Mouse (Mus musculus) embryonic stem cell, embryonic (primary cell): ENCODE measurements around the gene Sgsm1.

Source experiments
- CTCF ChIA-PET, 4 experiments: fragments of 300-600 bp in 2 of 4; fragments of 350-600 bp in 2 of 4; sonication (Branson Sonifier 250); formaldehyde crosslinking; loops; one replicate each; lab custom pipeline; 2022; ENCODE audit warnings: inconsistent platforms in 2 of 4; lab: Charles Lee
- POLR2A ChIA-PET, 4 experiments: fragments of 300-600 bp in 2 of 4; fragments of 350-600 bp in 2 of 4; sonication (Branson Sonifier 250); formaldehyde crosslinking; loops; one replicate each; lab custom pipeline; 2022; ENCODE audit warnings: antibody characterized with exemption in 4 of 4, inconsistent platforms in 1 of 4; lab: Charles Lee

Gene Sgsm1

DNA sequence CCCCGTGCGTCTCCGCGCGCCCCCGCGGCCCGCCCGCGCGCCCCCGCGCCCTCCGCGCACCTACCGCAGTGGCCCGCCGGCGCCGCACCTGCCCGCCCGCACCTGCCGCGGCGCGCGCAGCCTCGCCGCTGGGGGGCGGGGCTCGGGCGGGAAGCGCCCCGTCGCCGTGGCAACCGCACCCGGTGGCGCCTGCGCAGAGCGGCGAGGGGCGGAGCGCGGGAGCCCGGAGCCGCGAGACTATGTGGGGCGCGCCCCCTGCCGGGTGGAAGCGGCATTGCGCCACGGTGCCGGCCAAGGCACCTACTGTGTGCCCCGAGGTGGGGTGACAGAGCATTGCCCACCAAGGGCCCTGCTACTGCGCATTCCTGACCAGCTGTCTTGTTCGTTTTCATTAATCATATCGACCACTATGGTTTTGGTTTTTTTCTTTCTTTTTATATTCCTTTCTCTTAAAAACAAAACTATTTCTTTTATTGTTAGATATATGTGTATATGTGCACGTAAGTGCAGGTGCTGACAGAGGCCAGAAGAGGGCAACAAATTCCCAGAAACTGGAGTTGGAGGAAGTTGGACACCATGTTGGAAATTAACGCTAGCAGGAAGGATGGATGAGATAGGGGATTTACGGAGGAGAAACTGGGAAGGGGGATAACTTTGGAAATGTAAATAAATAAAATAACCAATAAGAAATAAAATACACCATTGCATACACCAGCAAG is 89.3 kb downstream of the Sgsm1 start, which contains the start of gene 2900026A02Rik:
TSS of gene 2900026A02Rik (minus strand) at position 90 of the 719 bp plus-strand sequence.
- ChIA-PET POLR2A (interaction anchor here in 1 of 4 experiments (1.0 kb wide), 1 partner anchor 22 kb away, joined by 4 read pairs; no protein-coding TSS in a partner anchor), CTCF (interaction anchor here in 2 of 4 experiments (0.6 to 2.1 kb wide), 9 partner anchors 24 to 89 kb away, joined by 3 to 12 read pairs (median 4); partner anchors contain the start of gene Sgsm1 (in 1 of the 2))

GRCm38 (mm10) chr5:113220383-113221146 is 90.0 kb downstream of the Sgsm1 start:
- ChIA-PET POLR2A (interaction anchor here in 3 of 4 experiments (0.8 to 1.4 kb wide), 7 partner anchors 10 to 130 kb away, joined by 3 to 4 read pairs (median 3); no protein-coding TSS in a partner anchor), CTCF (interaction anchor here (0.5 to 2.1 kb wide), 9 partner anchors 26 to 121 kb away, joined by 3 to 12 read pairs (median 4); no protein-coding TSS in a partner anchor)

DNA sequence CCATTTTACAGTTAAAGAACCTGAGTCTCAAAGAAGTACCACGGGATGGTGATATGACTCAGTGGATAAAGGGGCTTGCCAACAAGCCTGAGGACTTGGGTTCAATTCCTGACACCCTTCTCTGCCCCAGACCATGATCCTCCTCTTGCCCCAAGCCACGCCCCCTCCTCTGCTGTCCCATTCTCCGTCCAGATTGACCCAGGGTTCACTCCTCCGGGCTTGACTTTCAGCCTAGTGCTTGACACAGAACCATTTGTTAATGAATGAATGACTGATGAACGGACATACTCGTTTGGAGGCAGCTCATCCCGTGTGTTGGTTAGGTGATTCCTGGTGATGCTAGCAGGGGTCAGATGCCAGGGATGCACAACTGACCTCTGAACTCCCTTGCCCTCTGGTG is 90.7 kb downstream of the Sgsm1 start:
- ChIA-PET CTCF (interaction anchor here (0.5 to 2.1 kb wide), 9 partner anchors 25 to 132 kb away, joined by 3 to 12 read pairs (median 3); no protein-coding TSS in a partner anchor), POLR2A (interaction anchor here in 3 of 4 experiments (0.6 to 2.3 kb wide), 9 partner anchors 10 to 772 kb away, joined by 3 to 7 read pairs (median 3); no protein-coding TSS in a partner anchor)

- POLR2A ChIA-PET: interaction anchor here in 3 of 4 experiments (0.5 to 2.3 kb wide), 10 partner anchors 9 to 773 kb away, joined by 3 to 7 read pairs (median 3); no protein-coding TSS in a partner anchor
- CTCF ChIA-PET: interaction anchor here in 3 of 4 experiments (0.5 to 2.1 kb wide), 5 partner anchors 33 to 132 kb away, joined by 3 to 12 read pairs (median 3); no protein-coding TSS in a partner anchor
Measured at GRCm38 (mm10) chr5:113219450-113219849, 91.1 kb downstream of the Sgsm1 start.

GRCm38 (mm10) chr5:113218617-113219235 is 91.9 kb downstream of the Sgsm1 start:
- ChIA-PET CTCF (interaction anchor here in 3 of 4 experiments (0.7 to 2.1 kb wide), 3 partner anchors 44 to 119 kb away, joined by 3 to 12 read pairs (median 5); no protein-coding TSS in a partner anchor), POLR2A (interaction anchor here in 2 of 4 experiments (0.5 to 2.3 kb wide), 6 partner anchors 8 to 486 kb away, joined by 3 to 7 read pairs (median 4); partner anchors contain the start of gene Tmem211 (in 2 of the 2))

DNA sequence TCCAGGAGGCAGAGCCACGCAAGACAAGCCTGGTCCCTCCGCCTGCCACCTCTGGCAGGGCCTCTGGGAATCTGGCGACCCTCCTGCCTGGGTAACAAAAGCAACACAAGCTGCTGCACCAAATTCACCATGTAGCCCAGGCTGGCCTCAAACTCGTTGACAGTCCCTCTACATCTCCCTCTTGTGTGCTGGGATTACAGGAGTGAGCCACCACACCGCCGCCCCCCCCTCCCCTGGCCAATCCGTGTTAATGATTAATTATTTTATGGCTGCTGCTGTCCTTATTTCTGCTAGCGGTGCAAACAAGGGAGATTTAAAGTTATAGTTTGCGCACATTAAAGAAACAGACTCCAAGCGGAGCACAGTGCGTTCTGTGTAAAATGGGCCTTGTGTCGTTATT is 93.5 kb downstream of the Sgsm1 start:
- CTCF ChIA-PET: interaction anchor here in 1 of 4 experiments (0.6 to 1.0 kb wide), 2 partner anchors 52 to 133 kb away, joined by 3 read pairs; no protein-coding TSS in a partner anchor
- POLR2A ChIA-PET: interaction anchor here in 1 of 4 experiments (1.1 kb wide), 1 partner anchor 18 kb away, joined by 3 read pairs; no protein-coding TSS in a partner anchor

DNA sequence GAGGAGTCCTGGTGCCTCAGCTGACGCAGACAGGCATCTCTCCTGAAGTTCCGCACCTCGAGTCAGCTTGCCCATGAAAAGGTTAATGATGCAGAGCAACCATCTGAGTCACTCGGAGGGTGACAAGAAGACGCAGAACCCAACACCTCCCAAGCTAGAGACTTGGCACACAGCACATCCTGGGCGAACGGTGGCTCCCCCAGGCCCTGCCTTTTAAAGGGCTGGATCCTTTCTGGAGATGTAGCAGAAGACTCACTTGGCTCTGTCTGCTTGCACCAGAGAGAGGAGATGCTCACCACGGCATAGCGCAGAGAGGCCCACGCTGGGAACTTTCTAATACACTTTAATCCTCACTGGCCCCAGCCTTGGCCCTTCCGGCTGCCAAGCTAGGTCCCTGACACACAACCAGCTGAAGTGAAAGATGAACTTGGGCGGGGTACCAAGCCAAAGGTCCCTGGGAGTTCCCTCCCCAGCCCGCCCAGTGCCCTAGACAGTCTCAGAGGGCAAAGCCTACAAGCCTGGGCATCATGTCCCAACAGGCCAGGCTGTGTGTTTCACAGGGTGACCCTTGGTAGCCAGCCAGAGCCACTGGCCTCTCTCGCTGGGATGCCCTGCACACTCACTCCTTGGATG is 94.1 kb downstream of the Sgsm1 start:
- ChIA-PET POLR2A (interaction anchor here in 2 of 4 experiments (0.6 to 1.1 kb wide), 2 partner anchors 13 to 18 kb away, joined by 3 to 4 read pairs; no protein-coding TSS in a partner anchor), CTCF (interaction anchor here in 2 of 4 experiments (0.6 to 2.3 kb wide), 6 partner anchors 42 to 468 kb away, joined by 3 to 5 read pairs (median 3); no protein-coding TSS in a partner anchor)

DNA sequence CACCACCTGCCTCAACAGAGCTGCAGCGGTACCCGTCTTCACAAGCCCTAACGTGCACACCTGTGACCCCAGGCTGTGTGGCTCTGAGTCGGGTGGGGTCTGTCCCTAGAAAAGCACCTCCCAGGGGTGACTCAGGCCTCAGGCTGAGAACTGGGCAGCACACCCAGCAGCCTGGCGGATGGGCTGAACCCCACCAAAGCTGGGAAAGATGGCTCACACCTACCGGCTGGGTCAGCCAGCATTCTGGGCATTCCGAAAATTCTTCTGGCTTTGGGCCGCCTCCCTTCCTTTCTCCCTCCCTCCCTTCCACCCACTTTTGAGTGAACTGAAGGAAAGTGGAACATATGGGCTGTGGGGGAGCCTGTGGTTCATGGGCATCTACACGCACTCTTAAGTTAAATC is 95.0 kb downstream of the Sgsm1 start:
- ChIA-PET POLR2A (interaction anchor here in 2 of 4 experiments (0.6 to 1.1 kb wide), 3 partner anchors 8 to 17 kb away, joined by 3 to 4 read pairs (median 3); no protein-coding TSS in a partner anchor), CTCF (interaction anchor here in 1 of 4 experiments (1.0 to 2.3 kb wide), 4 partner anchors 11 to 46 kb away, joined by 3 to 6 read pairs (median 4); partner anchors contain the start of gene Tmem211)

DNA sequence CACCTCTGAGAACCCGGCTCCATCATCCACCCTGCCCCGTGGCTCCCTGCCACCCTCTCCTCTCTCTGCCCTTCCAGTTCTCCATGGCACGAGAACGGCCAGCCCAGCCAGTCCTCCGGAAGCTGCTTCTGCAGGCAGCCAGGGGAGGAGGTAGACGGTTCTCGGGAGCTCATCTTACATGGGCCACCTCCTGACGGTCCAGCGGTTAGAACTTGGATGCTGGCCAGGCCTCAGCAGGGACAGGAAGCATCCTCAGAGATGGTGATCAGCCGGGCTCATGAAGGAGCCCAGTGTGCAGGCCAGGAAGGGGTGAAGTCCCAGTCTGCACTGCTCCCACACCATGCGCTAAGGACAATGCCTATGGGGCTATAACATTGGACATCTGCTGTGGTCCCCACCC is 96.1 kb downstream of the Sgsm1 start:
- ChIA-PET CTCF (interaction anchor here in 2 of 4 experiments (0.6 to 2.3 kb wide), 3 partner anchors 12 to 68 kb away, joined by 3 to 6 read pairs (median 5); partner anchors contain the start of gene Tmem211 (in 1 of the 2)), POLR2A (interaction anchor here in 1 of 4 experiments (1.8 kb wide), 1 partner anchor 15 kb away, joined by 6 read pairs; no protein-coding TSS in a partner anchor)

- ChIA-PET CTCF (interaction anchor here in 2 of 4 experiments (0.6 to 2.0 kb wide), 2 partner anchors 13 to 69 kb away, joined by 3 to 6 read pairs; partner anchors contain the start of gene Tmem211 (in 1 of the 2)), POLR2A (interaction anchor here in 2 of 4 experiments (0.7 to 1.8 kb wide), 3 partner anchors 13 to 199 kb away, joined by 3 to 6 read pairs (median 4); partner anchors contain the start of gene Grk3 (in 1 of the 2))
Measured at GRCm38 (mm10) chr5:113214041-113214440, 96.5 kb downstream of the Sgsm1 start.

DNA sequence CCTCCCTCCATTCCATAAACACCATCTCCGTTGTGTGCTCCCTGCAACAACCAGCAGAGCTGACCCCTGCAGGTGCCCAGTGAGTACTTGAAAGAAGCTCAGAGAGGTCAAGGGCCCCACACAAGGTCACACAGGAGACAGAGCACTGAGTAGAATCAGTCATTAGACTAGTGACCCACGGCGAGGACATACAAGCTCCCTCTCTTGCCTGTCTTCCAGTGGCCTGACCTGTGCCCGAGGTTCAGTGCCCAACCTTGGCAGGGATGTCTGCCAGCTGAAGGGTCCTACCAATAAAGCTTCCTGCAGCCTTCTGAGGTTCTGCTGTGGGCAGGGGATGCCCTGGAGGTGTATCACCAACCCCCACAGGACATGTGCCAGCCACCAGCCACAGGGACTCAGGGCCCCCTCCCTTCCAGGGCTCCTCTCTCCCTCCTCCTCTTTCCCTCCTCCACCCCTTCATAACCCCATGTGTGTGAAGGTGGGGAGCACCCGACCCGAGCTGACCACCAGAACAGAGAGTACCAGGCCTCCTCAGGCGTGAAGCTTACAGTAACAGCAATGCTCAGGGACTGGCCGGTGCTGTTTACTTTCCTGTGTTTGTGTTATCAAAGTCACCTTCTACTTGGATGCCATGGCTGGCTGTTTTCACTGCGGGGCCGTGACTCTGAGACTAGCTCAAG is 98.3 kb downstream of the Sgsm1 start:
- POLR2A ChIA-PET: interaction anchor here in 3 of 4 experiments (0.6 to 1.5 kb wide), 6 partner anchors 10 to 40 kb away, joined by 3 to 4 read pairs (median 4); partner anchors contain the start of gene Tmem211 (in 2 of the 3)
- CTCF ChIA-PET: interaction anchor here in 3 of 4 experiments (0.6 to 2.4 kb wide), 7 partner anchors 14 to 680 kb away, joined by 3 to 9 read pairs (median 4); partner anchors contain the start of gene Tmem211 (in 2 of the 3)

- ChIA-PET CTCF (interaction anchor here in 3 of 4 experiments (0.6 to 1.7 kb wide), 5 partner anchors 9 to 41 kb away, joined by 3 to 10 read pairs (median 4); partner anchors contain the start of gene Tmem211 (in 3 of the 3)), POLR2A (interaction anchor here in 1 of 4 experiments (1.2 to 3.1 kb wide), 3 partner anchors 9 to 16 kb away, joined by 3 to 12 read pairs (median 5); partner anchors contain the start of gene Tmem211)
Measured at GRCm38 (mm10) chr5:113210314-113210713, 100.3 kb downstream of the Sgsm1 start.

- CTCF ChIA-PET: interaction anchor here (0.6 to 1.7 kb wide), 8 partner anchors 8 to 635 kb away, joined by 3 to 10 read pairs (median 4); partner anchors contain the start of gene Tmem211 (in 3 of the 4)
- POLR2A ChIA-PET: interaction anchor here in 2 of 4 experiments (1.2 to 3.1 kb wide), 5 partner anchors 9 to 20 kb away, joined by 3 to 12 read pairs (median 5); partner anchors contain the start of gene Tmem211 (in 1 of the 2)
Measured at GRCm38 (mm10) chr5:113209898-113210297, 100.7 kb downstream of the Sgsm1 start.

GRCm38 (mm10) chr5:113209401-113209750 is 101.2 kb downstream of the Sgsm1 start:
- ChIA-PET CTCF (interaction anchor here (0.5 to 1.7 kb wide), 11 partner anchors 13 to 635 kb away, joined by 3 to 6 read pairs (median 3); partner anchors contain the start of genes Tmem211 (in 3 of the 4), 1700069L16Rik (in 1 of the 4) and Wscd2 (in 1 of the 4)), POLR2A (interaction anchor here in 3 of 4 experiments (1.0 to 3.1 kb wide), 11 partner anchors 10 to 66 kb away, joined by 3 to 12 read pairs (median 5); partner anchors contain the start of gene Tmem211 (in 2 of the 3))
